Mouse (Mus musculus) neural tube, embryonic 12.5 days (tissue): ENCODE measurements around the gene Cdh18. TPM values are rescaled to one million over a fixed set of nuclear protein-coding genes. Genes with fewer than 3 reads are reported as not detected.

ENCODE experiments used
- ATAC-seq: fragments of 200-750 bp; cut with Nextera tagmentation; 2 replicates; pipeline ENCODE4 v1.8.0; 2017; ENCODE audit warnings: low read depth, mild to moderate bottlenecking, moderate TSS enrichment, moderate library complexity; ENCODE audit not compliant: low FRiP score
- H3K27ac ChIP-seq: fragments of 300-500 bp; sonication (generic); 2 replicates; pipeline ENCODE4 v1.5.1; 2016
- H3K27me3 ChIP-seq: fragments of 300-500 bp; sonication (generic); replicated peaks from 2 replicates; pipeline ENCODE4 v1.6.1; 2016; ENCODE audit warnings: mild to moderate bottlenecking
- H3K36me3 ChIP-seq: fragments of 300-500 bp; sonication (generic); 2 replicates; pipeline ENCODE4 v1.6.1; 2016; ENCODE audit warnings: mild to moderate bottlenecking
- H3K4me1 ChIP-seq: fragments of 300-500 bp; sonication (generic); 2 replicates; pipeline ENCODE4 v1.6.1; 2016
- H3K4me2 ChIP-seq: fragments of 300-500 bp; sonication (generic); replicated peaks from 2 replicates; pipeline ENCODE4 v1.6.1; 2016; ENCODE audit warnings: mild to moderate bottlenecking
- H3K4me3 ChIP-seq: fragments of 300-500 bp; sonication (generic); 2 replicates; pipeline ENCODE4 v1.5.1; 2016
- H3K9ac ChIP-seq: fragments of 300-500 bp; sonication (generic); 2 replicates; pipeline ENCODE4 v1.6.1; 2016; ENCODE audit warnings: mild to moderate bottlenecking
- H3K9me3 ChIP-seq: fragments of 300-500 bp; sonication (generic); 2 replicates; pipeline ENCODE4 v1.6.1; 2016; ENCODE audit warnings: mild to moderate bottlenecking
- WGBS: fragments of 180-500 bp; shearing (Covaris S2); methylation state at CpG from one replicate; pipeline ENCODE4 v1.1.7; 2016; 5-methylcytosine and 5-hydroxymethylcytosine counted together
- polyA plus RNA-seq: library from polyadenylated mRNA; unstranded; fragments of >200 nt; fragmentation: Nextera tagmentation; extraction: Ambion mirVana; gene quantifications from 2 replicates; pipeline ENCODE4 v1.2.1, GENCODE M21; 2016

Gene Cdh18
- polyA plus RNA-seq, 1 experiment from 2014 or later = 2.3 TPM

- Histone ChIP-seq H3K27me3 (no peaks in the 10 kb centered on the region), H3K27ac (no peak overlapping the region), H3K4me2 (no peak overlapping the region), H3K9ac (no peak overlapping the region), H3K36me3 (no peaks in the 10 kb centered on the region), H3K4me1 (no peaks in the 10 kb centered on the region), H3K4me3 (no peak overlapping the region), H3K9me3 (no peaks in the 10 kb centered on the region)
- no peak for ATAC-seq
- 87% methylated on average over 4 of the region's 4 CpGs for WGBS
Measured at GRCm38 (mm10) chr15:22776346-22776745, 227.5 kb downstream of the Cdh18 start.

GRCm38 (mm10) chr15:22789696-22790095 lies 240.9 kb downstream of the Cdh18 start:
- Histone ChIP-seq H3K4me1 (no peaks in the 10 kb centered on the region), H3K4me3 (no peak overlapping the region), H3K9ac (no peak overlapping the region), H3K27me3 (no peaks in the 10 kb centered on the region), H3K9me3 (no peaks in the 10 kb centered on the region), H3K36me3 (no peaks in the 10 kb centered on the region), H3K27ac (no peak overlapping the region), H3K4me2 (no peak overlapping the region)
- ATAC-seq = no peak
- 61% methylated on average over 6 of the region's 6 CpGs for WGBS

- no peaks in the 10 kb centered on the region for H3K4me1 ChIP-seq
- no peaks in the 10 kb centered on the region for H3K9me3 ChIP-seq
- H3K27ac ChIP-seq = no peak overlapping the region
- no peak overlapping the region for H3K9ac ChIP-seq
- H3K36me3 ChIP-seq = no peaks in the 10 kb centered on the region
- WGBS = 92% methylated on average over 3 of the region's 3 CpGs
- no peaks in the 10 kb centered on the region for H3K27me3 ChIP-seq
- no peak overlapping the region for H3K4me3 ChIP-seq
- no peak for ATAC-seq
- H3K4me2 ChIP-seq = no peak overlapping the region
Measured at GRCm38 (mm10) chr15:22791791-22792190, 243.0 kb downstream of the Cdh18 start.

- Histone ChIP-seq H3K9me3 (no peaks in the 10 kb centered on the region), H3K9ac (no peak overlapping the region), H3K4me3 (no peak overlapping the region), H3K27me3 (no peaks in the 10 kb centered on the region), H3K4me1 (no peaks in the 10 kb centered on the region), H3K27ac (no peak overlapping the region), H3K36me3 (no peaks in the 10 kb centered on the region), H3K4me2 (no peak overlapping the region)
- no peak for ATAC-seq
Measured at GRCm38 (mm10) chr15:22833127-22833526, 284.3 kb downstream of the Cdh18 start.

- no peak overlapping the region for H3K4me2 ChIP-seq
- H3K27me3 ChIP-seq = no peaks in the 10 kb centered on the region
- H3K4me3 ChIP-seq = no peak overlapping the region
- H3K9ac ChIP-seq = no peak overlapping the region
- no peaks in the 10 kb centered on the region for H3K36me3 ChIP-seq
- WGBS = 81% methylated on average over 1 of the region's 1 CpGs
- H3K4me1 ChIP-seq = no peaks in the 10 kb centered on the region
- no peak for ATAC-seq
- no peak overlapping the region for H3K27ac ChIP-seq
- no peaks in the 10 kb centered on the region for H3K9me3 ChIP-seq
Measured at GRCm38 (mm10) chr15:22837173-22837572, 288.4 kb downstream of the Cdh18 start.

GRCm38 (mm10) chr15:22857704-22858103 lies 308.9 kb downstream of the Cdh18 start:
- Histone ChIP-seq H3K27me3 (no peaks in the 10 kb centered on the region), H3K4me3 (no peak overlapping the region), H3K27ac (no peak overlapping the region), H3K4me2 (no peak overlapping the region), H3K36me3 (no peaks in the 10 kb centered on the region), H3K9ac (no peak overlapping the region), H3K9me3 (no peaks in the 10 kb centered on the region), H3K4me1 (no peaks in the 10 kb centered on the region)
- no peak for ATAC-seq

GRCm38 (mm10) chr15:22870679-22871078 lies 321.9 kb downstream of the Cdh18 start:
- Histone ChIP-seq H3K9me3 (no peaks in the 10 kb centered on the region), H3K4me1 (no peaks in the 10 kb centered on the region), H3K36me3 (no peaks in the 10 kb centered on the region), H3K4me2 (no peak overlapping the region), H3K9ac (no peak overlapping the region), H3K27me3 (no peaks in the 10 kb centered on the region), H3K27ac (no peak overlapping the region), H3K4me3 (no peak overlapping the region)
- no peak for ATAC-seq
- 73% methylated on average over 1 of the region's 1 CpGs for WGBS

GRCm38 (mm10) chr15:22897724-22898123 lies 348.9 kb downstream of the Cdh18 start:
- no peaks in the 10 kb centered on the region for H3K4me1 ChIP-seq
- no peaks in the 10 kb centered on the region for H3K9me3 ChIP-seq
- ATAC-seq = no peak
- H3K36me3 ChIP-seq = no peaks in the 10 kb centered on the region
- no peak overlapping the region for H3K9ac ChIP-seq
- no peaks in the 10 kb centered on the region for H3K27me3 ChIP-seq
- no peak overlapping the region for H3K27ac ChIP-seq
- no peak overlapping the region for H3K4me2 ChIP-seq
- WGBS = 80% methylated on average over 4 of the region's 4 CpGs
- H3K4me3 ChIP-seq = no peak overlapping the region

- ATAC-seq = no peak
- Histone ChIP-seq H3K27me3 (no peaks in the 10 kb centered on the region), H3K36me3 (no peaks in the 10 kb centered on the region), H3K4me3 (no peak overlapping the region), H3K4me1 (no peaks in the 10 kb centered on the region), H3K27ac (no peak overlapping the region), H3K9me3 (no peaks in the 10 kb centered on the region), H3K9ac (no peak overlapping the region), H3K4me2 (no peak overlapping the region)
- WGBS = 86% methylated on average over 4 of the region's 4 CpGs
Measured at GRCm38 (mm10) chr15:22898208-22898607, 349.4 kb downstream of the Cdh18 start.

- H3K4me3 ChIP-seq = no peak overlapping the region
- H3K4me1 ChIP-seq = no peaks in the 10 kb centered on the region
- ATAC-seq = no peak
- no peak overlapping the region for H3K4me2 ChIP-seq
- no peak overlapping the region for H3K27ac ChIP-seq
- H3K9ac ChIP-seq = no peak overlapping the region
- H3K9me3 ChIP-seq = no peaks in the 10 kb centered on the region
- H3K27me3 ChIP-seq = no peaks in the 10 kb centered on the region
- H3K36me3 ChIP-seq = no peaks in the 10 kb centered on the region
Measured at GRCm38 (mm10) chr15:22914444-22914843, 365.6 kb downstream of the Cdh18 start.

- Histone ChIP-seq H3K4me2 (no peak overlapping the region), H3K27ac (no peak overlapping the region), H3K36me3 (no peaks in the 10 kb centered on the region), H3K9me3 (no peaks in the 10 kb centered on the region), H3K27me3 (no peaks in the 10 kb centered on the region), H3K4me1 (no peaks in the 10 kb centered on the region), H3K4me3 (no peak overlapping the region), H3K9ac (no peak overlapping the region)
- no peak for ATAC-seq
- 64% methylated on average over 4 of the region's 4 CpGs for WGBS
Measured at GRCm38 (mm10) chr15:22934293-22934692, 385.5 kb downstream of the Cdh18 start.

GRCm38 (mm10) chr15:22947234-22947633 lies 398.4 kb downstream of the Cdh18 start:
- Histone ChIP-seq H3K4me3 (no peak overlapping the region), H3K9me3 (no peaks in the 10 kb centered on the region), H3K4me1 (no peaks in the 10 kb centered on the region), H3K27ac (no peak overlapping the region), H3K27me3 (no peaks in the 10 kb centered on the region), H3K4me2 (no peak overlapping the region), H3K36me3 (no peaks in the 10 kb centered on the region), H3K9ac (no peak overlapping the region)
- no peak for ATAC-seq
- WGBS = 91% methylated on average over 1 of the region's 1 CpGs

GRCm38 (mm10) chr15:22969424-22969823 lies 420.6 kb downstream of the Cdh18 start:
- Histone ChIP-seq H3K4me1 (no peaks in the 10 kb centered on the region), H3K27me3 (no peaks in the 10 kb centered on the region), H3K4me3 (no peak overlapping the region), H3K4me2 (no peak overlapping the region), H3K36me3 (no peaks in the 10 kb centered on the region), H3K9ac (no peak overlapping the region), H3K27ac (no peak overlapping the region), H3K9me3 (no peaks in the 10 kb centered on the region)
- ATAC-seq = no peak
- WGBS = 77% methylated on average over 11 of the region's 11 CpGs

- 80% methylated on average over 5 of the region's 5 CpGs for WGBS
- no peak overlapping the region for H3K4me2 ChIP-seq
- no peak overlapping the region for H3K27ac ChIP-seq
- no peak for ATAC-seq
- H3K36me3 ChIP-seq = no peaks in the 10 kb centered on the region
- H3K9me3 ChIP-seq = no peaks in the 10 kb centered on the region
- H3K4me1 ChIP-seq = no peaks in the 10 kb centered on the region
- no peaks in the 10 kb centered on the region for H3K27me3 ChIP-seq
- H3K4me3 ChIP-seq = no peak overlapping the region
- no peak overlapping the region for H3K9ac ChIP-seq
Measured at GRCm38 (mm10) chr15:22980136-22980535, 431.3 kb downstream of the Cdh18 start.
